Mouse (Mus musculus) left cerebral cortex, adult 18-20 months (tissue): Measurements from ENCODE around the gene Wdr93. TPM values are rescaled to one million over a fixed set of nuclear protein-coding genes. Genes with fewer than 3 reads are reported as not detected.
A peak's percentile ranks its signal among the peaks of the same experiment; 100 is the strongest.

ENCODE experiments used
- DNase-seq, 2 experiments: peaks; one replicate each; pipeline ENCODE4 v3.0.0; 2021 to 2022; ENCODE audit warnings: low spot score in 2 of 2, mixed read lengths in 1 of 2
- long read RNA-seq, 2 experiments: library from polyadenylated mRNA; stranded (forward); transcript quantifications; one replicate each; pipeline ENCODE4 v2.0.0; 2021
- total RNA-seq, 2 experiments: library from RNA; stranded (reverse); gene quantifications; 2 replicates each; pipeline ENCODE4 v1.2.3; 2021

Wdr93 gene
- under 1 TPM in 1 of 2 experiments, not detected in 1; 0.21 TPM for total RNA-seq
- long read RNA-seq, experiment 1: 0 reads
- long read RNA-seq, experiment 2, partial matches to known transcripts: 0 of 1 reads
- long read RNA-seq, experiment 2, other reads (novel, unspliced or antisense): 1 of 1 reads

DNA sequence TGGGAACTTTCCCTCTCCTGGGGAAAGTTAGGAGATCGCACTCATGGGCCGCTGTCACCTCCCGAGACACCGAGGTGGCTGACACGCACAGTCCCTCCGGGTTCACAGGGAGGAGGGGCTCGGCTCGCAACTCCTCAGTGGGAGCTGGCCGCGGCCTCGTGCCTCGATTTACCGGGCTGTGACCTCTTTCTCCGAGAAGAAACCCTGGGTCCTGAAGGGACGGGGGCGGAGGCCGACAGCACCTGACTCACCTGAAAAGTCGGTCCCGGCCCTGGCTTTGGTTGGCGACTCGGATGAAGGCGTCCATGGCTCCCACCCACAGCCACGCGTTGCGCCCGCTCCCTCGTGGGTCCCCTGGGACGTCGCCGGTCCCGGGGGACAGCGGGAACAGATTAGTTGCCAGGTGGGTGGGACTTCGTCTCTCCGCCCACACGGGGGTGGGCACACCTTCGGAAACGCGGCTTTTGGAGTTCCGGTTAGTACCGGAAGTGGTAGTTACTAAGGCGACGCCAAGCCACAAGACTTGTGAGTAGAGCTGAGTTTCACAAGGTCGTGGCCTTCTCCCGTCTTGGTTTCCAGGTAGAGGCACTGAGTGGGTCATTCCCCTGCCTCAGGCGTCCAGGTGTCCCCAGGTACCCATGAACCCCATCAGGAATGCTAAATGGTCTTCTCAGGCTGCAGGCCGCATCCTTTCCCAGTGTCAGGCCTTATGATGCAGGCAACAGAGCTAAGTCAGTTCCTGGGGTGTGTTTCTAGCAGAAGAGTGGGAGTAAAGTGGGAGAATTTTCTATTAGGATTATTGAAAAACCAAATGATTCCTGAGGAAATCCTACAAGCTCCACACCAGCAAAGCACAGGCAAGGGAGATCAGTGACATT is at the start of gene Wdr93, which contains the start of gene Pex11a:
Gene Wdr93, plus strand, starts transcription at position 505 of the 878 bp plus-strand sequence.
Gene Pex11a, minus strand, starts transcription at position 473 of the 878 bp plus-strand sequence.
- peak; percentile 64 to 66 for DNase-seq

DNA sequence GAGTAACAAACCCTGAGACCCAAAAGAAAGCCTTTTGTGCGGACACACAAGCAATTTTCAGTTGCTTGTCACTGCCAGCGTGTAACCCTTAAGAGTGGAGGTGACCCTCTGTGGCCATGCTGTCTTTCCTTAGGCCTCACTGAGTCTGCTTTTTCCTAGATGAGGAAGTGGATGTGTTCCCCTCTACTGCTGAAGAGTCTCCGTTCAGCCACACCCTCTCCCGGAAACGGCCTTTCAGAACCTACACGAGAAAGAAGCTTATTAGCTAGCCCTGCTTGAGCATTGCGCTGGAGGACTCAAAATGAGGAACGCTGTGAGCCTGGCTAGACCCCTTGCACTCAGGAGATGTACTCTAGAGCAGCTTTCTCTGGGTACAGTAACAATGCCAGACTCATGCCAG is 46.5 kb upstream of the Wdr93 start:
- DNase-seq: no peak

DNA sequence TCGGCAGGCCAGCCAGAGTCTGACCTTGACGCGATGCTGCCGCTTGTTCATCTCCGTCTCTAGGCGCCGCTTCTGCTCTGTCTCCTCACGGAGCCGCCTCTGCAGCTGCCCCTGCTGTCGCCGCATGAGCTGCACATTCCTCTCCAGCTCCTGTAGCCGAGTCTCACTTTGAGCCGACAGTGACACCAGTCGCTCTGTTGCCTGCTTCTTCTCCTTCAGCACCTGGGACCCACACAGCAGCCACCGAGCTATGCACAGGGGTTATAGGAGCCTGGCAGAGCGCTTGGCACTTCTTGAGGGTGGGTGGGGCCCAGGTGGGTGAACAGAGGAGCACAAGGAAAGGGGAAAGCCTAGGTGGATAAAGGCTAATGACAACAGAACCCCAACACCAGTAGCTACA is 40.2 kb upstream of the Wdr93 start:
- no peak for DNase-seq

DNA sequence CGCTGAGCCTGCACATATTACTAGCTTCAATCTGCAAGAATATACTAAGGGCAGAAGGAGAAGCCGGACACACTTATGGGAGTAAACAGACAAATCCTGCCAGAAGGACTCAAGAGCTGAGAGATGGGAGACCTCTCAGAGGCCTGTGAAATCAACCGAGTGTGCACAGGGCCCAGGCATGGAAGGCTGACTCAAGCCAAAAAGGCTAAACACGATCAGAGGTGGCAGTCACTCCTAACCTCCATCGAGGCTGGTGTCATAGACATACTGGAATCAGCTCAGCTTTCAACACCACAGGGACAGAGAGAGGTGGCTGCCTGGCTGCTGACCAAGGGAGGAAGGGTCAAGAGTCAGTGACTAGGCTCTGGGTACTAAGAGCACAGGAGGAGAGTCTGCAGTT is 37.8 kb upstream of the Wdr93 start:
- no peak for DNase-seq

DNA sequence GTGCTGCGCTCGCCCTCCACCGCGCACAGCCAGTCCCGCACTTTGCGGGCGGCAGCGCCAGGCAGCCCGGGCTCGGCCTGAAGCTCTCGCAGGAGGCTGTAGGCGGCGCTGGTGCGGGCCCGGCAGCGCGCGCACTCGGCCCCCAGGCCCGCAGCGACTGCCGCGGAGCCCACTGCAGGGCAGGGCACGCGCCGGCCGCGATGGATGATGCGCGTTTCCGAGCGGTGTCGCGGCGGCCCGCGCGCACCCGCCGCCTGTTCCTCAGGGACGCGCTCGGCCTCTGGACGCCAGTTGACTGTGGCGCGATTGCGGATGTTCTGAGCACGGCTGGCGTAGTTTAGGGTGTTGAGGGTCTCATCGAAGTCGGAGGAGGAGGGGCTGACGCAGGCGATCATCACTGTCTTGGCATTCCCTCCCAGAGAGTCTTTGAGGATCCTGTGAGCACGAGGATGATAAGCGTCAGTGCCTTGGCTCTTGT is 32.8 kb upstream of the Wdr93 start:
- DNase-seq: peak; percentile 44 to 66

DNA sequence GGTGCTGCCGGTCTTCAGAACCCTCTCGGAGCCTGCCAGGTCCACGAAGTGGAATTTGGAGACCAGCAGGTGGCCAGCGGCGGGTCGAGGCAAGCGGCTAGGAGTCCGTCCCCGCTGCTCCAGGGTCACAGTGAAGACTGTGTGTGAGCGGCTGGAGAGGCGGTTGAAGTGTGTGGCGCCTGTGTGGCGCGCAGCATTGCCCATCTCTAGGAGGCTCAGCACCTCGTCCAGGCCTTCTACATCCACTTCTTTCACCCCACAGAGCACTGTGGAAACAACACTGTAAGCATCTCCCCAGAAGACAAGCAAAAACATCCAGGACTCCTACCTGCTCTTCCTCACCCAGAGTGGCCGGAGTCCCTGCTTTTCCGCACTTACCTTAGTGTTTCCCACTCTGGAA is 32.1 kb upstream of the Wdr93 start:
- peak; percentile 17 to 21 for DNase-seq

DNA sequence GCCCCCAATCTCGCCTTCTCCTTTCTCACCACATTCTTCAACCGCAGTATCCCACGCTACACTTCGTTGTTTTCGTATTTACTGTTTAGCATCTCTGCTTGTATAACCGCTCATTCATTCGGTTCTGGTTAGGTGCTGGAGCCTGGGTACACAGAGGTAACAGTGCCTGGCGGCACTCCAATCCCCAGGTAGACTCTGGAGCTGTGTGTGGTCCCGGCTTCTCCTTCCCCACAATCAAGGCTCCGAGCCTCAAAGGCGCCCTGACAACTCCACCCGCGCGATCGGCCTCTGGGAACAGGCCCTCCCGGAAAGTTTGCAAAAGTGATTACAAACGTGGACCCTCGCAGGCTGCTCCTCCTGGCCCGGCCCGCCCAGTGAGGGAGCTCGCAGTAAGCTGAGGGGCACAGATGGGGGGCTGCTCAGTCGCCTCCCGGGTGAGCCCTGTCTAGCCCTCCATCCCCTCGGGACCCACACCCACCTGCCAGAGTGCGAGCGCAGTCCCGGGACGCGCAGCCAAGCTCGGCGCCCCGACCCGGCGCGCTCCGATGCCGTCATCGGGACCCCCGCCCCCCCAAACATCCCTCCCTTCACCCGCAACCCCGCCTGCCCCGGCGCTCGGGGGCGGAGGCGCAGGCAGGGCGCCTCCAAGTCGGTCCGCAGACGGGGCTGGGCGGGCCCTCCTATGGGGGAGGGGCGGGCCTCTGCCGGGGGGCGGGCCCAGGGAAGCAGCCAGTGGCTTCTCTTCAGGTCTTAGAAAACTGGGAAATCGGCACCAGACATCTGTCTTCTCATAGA is 27.6 kb upstream of the Wdr93 start, which contains the start of gene Kif7:
Gene Kif7, minus strand, starts transcription at position 534 of the 795 bp plus-strand sequence.
- DNase-seq: peak; percentile 14 to 26

DNA sequence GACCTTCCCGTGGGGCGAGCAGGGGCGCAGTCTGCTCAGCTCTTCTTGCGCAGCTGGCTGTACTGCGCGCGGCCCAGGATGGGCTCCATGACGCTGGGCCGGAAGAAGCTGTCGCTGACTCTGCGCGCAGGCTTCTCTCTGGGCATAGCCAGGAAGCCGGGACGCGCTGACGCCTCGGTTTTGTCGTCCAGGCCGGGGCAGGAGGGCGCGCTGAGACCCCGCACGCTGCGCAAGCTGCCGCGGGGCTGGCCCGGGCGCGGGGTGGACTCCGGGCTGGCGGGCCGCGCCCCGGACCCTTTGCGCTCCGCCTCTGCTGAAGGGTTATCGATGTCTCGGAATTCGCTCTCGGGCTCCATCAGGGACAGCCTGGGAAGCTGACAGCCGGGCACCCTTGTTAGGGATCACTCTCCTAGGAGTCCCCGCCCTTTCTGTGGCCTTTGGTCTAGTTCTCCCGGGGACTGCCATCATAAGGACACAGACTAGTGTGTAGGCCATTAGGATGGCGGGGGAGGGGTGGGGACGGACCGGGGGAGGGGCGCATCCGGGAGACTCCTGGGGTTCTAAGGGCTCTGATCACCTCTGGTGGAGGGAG is 21.5 kb upstream of the Wdr93 start:
- peak; percentile 31 to 32 for DNase-seq

DNA sequence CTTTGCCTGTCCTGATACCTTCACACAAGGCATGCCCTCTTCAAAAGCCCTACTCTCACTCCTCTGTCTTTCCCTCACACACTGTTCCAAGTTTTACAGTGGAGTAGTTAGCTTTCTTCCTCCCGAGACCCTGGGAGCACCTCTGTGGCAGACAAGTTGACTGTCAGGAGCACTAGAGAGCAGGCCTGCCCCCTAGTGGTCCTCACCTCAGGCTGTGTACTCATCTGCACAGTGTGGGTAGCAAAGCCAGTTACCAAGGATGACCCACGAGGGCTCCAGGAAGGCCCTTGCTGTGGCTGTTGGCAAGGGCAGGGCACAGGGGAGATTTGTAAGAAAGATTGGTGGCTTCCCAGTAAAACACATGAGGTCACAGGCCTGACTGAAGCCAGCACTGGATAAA is 15.9 kb upstream of the Wdr93 start:
- peak; percentile 59 to 62 for DNase-seq

DNA sequence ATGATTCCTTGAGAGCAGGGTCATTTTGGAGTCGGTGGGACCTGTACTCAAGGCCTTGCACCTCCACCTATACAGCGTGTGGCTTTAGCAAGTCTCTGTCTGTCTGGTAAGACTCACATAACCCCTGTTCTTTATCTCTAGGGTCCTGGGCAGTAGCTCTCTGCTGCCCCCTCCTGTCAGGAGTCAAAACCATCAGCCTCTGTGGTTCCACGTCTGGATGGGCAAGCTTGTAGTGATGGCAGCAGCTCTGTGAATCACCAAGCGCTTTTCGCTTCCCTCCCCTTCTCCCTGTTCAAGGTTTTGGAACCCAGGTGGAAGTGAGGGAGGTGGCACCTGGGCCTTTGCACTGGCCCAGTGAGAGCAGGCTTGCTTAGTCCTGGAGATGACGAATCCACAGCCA is 14.7 kb upstream of the Wdr93 start:
- DNase-seq: peak; percentile 53 to 57

DNA sequence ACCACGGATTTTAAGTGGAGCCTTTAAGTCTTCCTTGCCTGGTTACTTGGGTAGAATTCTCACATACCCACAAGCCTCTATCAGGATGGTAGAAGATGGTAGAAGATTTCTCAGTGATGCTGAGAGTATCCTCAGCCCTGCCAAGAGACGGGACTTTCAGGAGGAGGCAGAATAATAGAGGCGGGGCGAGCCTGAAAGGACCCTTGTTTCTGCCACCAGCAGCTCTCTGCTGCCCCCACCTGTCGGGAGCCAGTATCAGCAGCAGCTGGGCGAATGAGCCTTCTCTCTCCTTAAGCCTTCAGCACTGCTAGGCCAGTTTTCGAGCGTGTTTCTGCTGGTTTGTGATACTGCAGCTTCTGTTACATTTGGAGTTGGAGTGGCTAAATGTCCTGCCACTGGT is 13.8 kb upstream of the Wdr93 start:
- peak; percentile 61 to 65 for DNase-seq

DNA sequence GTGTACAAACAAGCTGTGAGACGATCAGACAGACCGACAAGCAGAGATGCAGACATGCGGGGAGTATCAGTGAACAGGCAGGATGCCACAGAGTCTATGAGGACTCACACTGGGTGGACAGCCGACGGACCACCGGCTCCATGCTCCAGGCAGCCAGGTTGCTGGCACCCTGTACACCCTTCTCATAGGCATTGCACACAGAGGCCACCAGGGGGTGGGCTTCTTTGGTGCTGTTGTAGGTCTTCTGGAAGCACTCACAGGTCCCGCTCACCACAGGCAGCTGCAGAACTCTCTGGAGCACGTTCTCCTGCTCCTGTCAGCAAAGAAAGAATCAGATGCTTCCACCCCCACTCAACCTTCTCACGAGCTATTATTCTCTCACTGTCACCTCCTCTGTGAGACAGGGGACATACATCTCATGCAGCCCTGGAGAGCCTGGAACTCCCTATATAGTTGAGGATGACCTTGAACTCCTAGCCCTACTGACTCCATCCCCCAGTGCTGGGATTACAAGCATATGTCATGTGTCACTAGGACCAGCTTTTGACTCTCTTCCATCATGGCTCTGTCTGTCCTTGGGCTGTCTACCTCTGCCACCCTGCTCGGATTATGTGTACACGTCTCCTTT is 13.1 kb upstream of the Wdr93 start:
- no peak for DNase-seq

DNA sequence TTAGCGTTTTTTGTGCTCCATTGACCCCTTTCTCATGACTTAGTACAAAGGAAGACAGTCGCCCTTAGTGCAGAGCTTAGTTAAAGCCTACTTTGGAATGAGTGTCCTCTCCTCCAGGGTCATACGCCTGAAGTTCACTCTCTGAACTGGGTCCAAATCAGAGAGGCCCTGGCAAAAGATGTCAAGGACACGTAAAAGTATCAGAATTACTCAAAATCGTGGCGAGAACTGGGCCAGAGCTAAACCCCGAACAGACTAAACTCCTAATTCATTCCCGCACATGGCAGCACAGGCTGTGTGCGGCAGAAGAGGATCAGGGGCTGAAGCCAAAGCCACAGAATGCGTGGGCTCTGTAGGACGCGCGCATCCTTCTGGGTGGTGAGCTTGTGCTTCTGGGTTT is 11.5 kb upstream of the Wdr93 start:
- no peak for DNase-seq

DNA sequence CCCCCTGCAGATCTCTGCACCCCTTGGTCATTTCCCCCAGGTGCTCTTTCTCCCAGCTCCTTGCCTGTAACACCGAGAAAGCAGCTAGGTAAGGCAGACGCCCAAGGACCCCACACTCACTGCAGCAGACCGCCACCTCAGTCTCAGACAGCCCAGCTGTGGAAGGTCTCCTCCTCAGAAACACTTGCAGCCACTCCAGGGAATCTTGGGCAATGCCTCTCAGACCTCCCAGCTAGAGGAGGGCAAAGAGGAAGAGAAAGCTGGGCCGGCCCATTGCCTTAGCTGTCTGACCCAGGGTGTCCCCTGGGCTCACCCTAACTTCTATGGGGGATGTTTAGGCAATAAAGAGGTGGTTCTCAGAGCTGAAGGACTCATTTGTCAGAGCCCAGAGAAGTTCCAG is 10.3 kb upstream of the Wdr93 start, which contains the start of gene Plin1:
Gene Plin1, minus strand, starts transcription at position 282 of the 400 bp plus-strand sequence.
- DNase-seq: no peak

DNA sequence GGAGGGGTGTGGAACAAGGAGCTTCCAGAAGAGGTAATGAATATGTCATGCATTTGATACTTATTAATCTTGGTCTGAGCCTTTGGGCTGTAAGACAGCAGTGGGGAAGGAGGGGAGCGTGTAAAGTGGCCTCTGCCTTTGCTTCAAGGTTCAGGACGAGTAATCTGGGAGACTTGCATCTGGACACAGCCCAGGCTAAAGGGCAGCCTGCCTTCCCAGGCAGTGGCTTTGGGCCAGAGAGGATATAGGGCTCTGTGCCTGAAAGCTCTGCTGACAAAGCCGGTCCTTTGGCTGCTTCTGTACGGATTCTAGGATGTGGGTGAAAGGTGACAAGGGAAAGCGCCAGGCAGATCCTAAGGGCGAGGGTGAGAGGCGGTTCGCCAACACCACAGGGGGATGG is 8.4 kb upstream of the Wdr93 start:
- DNase-seq: no peak

DNA sequence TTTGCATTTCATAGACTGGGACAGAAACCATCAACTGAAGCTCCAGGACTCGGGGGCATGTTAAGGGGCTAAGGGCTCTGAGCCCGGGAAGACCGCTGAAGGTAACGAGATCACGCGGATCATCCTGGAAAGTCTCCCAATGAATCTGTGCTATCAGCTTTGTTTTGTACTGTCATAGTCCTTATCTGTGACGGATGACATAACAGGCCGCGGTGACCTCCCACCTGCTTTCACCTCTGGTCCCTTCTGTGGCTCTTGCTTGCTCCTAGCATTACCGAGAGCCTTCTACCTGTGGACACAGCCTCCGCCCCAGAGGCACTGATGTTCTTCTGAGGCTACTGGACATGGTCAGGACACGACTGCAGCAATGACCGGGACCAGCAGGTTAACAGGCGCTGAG is 6.5 kb upstream of the Wdr93 start:
- no peak for DNase-seq

DNA sequence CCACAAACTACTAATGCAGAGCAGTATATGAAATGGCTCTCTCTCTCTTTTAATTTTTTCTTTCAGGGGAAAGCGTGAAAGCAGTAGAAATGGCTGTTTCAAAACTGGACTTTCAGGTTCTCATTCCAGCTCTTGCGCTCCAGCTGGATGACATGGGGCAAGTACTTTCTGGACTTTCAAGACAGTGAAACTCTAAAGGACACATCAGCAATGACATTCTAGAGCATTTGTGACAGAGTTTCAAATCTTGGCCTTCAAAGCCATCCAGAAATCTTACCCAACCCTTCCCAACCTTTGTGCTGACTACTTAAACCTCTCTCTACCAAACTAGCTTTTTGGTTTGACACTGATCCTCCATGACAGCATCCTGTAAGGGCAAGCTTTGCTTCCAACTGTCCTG is 4.0 kb upstream of the Wdr93 start:
- no peak for DNase-seq

DNA sequence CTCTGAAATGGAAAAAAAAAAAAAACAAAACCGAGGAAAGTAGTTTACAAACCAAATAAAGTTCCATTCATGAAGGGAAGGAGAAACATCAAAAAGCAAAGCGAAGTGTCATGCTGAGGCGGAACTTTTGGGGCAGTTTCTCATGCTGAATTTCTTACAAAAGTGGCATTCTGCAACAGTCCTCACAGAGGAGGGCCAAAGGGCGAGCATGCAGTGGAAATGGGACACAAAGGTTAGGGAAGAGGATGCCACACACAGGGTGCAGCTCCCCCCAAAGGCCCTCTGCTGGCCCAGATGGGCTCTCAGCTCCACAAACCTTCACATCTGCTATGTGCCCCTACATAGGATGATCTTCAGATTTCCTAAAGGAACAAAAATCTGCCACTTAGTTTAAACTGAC is 2.7 kb upstream of the Wdr93 start:
- DNase-seq: no peak

DNA sequence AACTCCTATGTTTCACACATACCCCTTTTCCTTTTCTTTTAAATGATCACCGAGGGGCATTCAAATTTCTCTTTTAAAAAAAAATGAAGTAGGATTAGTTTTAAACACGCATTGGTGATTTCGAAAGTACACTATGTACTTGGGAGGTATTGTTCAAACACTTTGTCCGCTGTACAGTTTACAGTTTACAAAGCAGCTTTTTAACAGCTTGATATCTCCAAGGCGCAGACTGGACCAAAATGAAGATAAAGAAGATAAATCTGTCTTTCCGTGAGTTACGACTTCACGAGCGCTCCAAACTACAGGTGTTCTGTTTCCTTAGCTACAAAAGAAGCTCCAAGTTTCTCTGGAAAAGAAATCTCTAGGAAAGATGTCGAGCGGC is 695 bp upstream of the Wdr93 start:
- DNase-seq: no peak

DNA sequence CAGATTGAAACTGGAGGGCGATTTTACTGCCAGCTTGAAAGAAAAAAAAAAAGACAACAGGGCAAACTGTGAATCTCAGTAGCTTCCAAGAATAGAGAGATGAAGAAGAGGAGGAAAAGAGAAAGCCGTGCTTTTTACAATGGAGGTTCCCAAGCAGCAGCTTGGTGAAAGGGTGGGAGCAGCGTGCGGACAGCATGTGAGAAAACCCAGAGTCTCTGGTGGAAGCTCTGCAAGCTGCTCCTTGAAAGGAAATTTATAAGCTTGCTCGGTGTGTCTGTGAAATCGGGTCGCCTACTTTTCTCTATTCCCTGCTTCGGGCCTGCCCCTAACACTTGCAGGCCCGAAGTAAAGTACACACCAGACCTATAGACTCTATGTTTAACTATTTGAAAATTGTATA is 1.1 kb downstream of the Wdr93 start:
- peak in 1 of 2 experiments; percentile 33 for DNase-seq

DNA sequence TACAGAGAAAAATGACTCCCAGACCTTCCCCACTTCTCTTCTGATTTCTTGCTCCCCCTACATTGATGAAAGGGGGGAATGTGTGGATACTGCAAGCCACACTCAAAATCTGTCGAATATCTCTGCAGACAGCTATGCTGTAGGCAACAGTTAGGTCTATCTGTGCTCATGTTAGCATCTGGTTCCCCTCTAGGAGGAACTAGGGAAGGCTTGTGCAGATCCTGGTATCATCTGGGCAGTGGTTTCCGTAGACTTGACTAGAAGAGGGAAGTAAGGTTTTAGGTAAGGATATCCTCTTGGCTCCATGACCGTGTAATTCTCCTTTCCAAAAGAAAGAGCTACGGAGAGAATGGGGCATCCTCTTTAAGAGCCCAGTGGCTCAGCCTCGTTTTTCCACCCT is 1.6 kb downstream of the Wdr93 start:
- no peak for DNase-seq
